Mouse (Mus musculus) liver (tissue): ENCODE measurements around the gene Gm7879.

ENCODE experiments used
- DNase-seq: peaks from one replicate; pipeline ENCODE4 v3.0.0-alpha.2; 2020; ENCODE audit warnings: mixed read lengths

Gene Gm7879

GRCm38 (mm10) chr5:43948748-43949275 lies 35.9 kb downstream of the Gm7879 start:
- DNase-seq = peak; percentile 5

GRCm38 (mm10) chr5:43953241-43953640 lies 40.3 kb downstream of the Gm7879 start:
- DNase-seq = no peak

DNA sequence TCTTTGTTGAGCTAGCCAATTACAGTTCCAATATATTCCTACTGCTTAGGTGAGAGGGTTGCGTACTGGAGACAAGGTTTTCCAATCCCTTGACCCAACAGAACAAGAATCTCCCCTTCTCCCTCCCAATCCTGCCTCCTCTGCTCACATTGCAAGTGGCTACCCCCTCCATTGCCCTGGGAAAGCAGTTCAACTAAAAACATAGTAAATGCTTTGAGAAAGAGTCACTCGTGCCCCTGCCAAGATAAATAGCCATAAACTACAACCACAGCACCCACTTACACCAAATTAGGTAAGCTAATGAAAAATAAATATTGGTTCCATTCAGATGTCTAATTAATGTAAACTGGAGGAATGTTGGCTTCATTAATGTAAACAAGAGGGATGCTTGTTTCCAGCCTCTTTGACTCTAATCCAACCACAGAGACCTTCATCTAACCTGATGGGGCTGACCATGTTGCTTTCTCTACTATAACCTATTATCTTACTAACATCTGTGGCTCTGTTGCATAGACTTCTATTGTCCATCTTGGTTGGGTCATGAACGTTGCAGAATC lies 47.0 kb downstream of the Gm7879 start:
- DNase-seq = no peak

DNA sequence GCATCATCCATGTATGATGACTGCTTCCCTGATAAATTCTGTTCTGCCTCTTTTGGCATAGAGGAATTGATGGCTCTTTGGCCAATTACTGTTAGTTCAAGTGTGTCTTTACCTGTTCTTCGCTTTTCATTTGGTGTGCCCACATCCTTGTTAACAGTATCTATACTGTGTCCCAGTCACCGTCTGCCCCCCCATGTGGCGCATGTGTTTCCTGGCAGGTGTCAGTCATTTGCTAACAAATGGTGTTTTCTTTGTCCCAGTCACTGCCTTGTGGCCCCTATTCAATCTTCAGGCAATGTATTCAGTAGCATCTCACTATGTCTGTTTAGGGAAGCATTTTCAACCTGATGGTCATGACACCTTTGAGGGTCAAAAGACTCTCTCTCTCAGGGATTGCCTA lies 48.1 kb downstream of the Gm7879 start:
- DNase-seq = no peak
